Mouse (Mus musculus) Patski (cell line): ENCODE results near the gene Commd9. TPM values are rescaled to one million over a fixed set of nuclear protein-coding genes. Genes with fewer than 3 reads are reported as not detected.

Experiments
- ATAC-seq: fragments of 100-300 bp; one replicate; pipeline ENCODE4 v1.8.0; 2021
- CTCF ChIA-PET: fragments of 350-600 bp; sonication (Branson Sonifier 250); formaldehyde crosslinking; loops from one replicate; lab custom pipeline; 2022; ENCODE audit warnings: inconsistent platforms; lab: Charles Lee
- POLR2A ChIA-PET: fragments of 350-600 bp; sonication (Branson Sonifier 250); formaldehyde crosslinking; loops from one replicate; lab custom pipeline; 2022; ENCODE audit warnings: antibody characterized with exemption, inconsistent platforms; lab: Charles Lee
- DNase-seq: peaks from one replicate; pipeline ENCODE4 v3.0.0-alpha.2; 2011; ENCODE audit warnings: low read depth, low spot score
- H3K27me3 ChIP-seq: fragments of 371-371 bp; one replicate; pipeline ENCODE4 v1.5.1; 2021
- CTCF ChIP-seq: fragments of 100-300 bp; IDR thresholded peaks from one replicate; pipeline ENCODE4 v1.5.1; 2021
- in situ Hi-C: fragments of 300-500 bp; cut with MboI; formaldehyde crosslinking; loops from 3 replicates; pipeline ENCODE4 v1.11.1; 2018; ENCODE audit warnings: low pct_unique_long_range_greater_than_20kb, mixed read lengths
- polyA plus RNA-seq: library from polyadenylated mRNA; unstranded; gene quantifications from one replicate; pipeline ENCODE4 v1.2.3, GENCODE M21; 2021

Commd9 gene
- polyA plus RNA-seq, 1 experiment from 2014 or later = 52.3 TPM

GRCm38 (mm10) chr2:101884286-101884685 is 1.8 kb upstream of the Commd9 start:
- TF ChIP-seq CTCF = no peak
- in situ Hi-C loops = no loop called here
- no peaks in the 10 kb centered on the region for H3K27me3 ChIP-seq
- POLR2A ChIA-PET = interaction anchor here (0.8 kb wide), 1 partner anchor 115 kb away, joined by 3 read pairs; no protein-coding TSS in a partner anchor
- no peak for DNase-seq
- no peak for ATAC-seq
- CTCF ChIA-PET = interaction anchor here (1.1 to 1.3 kb wide), 2 partner anchors 21 to 174 kb away, joined by 3 read pairs; no protein-coding TSS in a partner anchor

GRCm38 (mm10) chr2:101888886-101889285 is 2.8 kb downstream of the Commd9 start:
- in situ Hi-C loops = no loop called here
- ATAC-seq (no peak), DNase-seq (no peak)
- CTCF ChIA-PET = interaction anchor here (1.3 kb wide), 1 partner anchor 9 kb away, joined by 3 read pairs; no protein-coding TSS in a partner anchor
- POLR2A ChIA-PET = no interaction called here
- no peaks in the 10 kb centered on the region for H3K27me3 ChIP-seq
- no peak for TF ChIP-seq CTCF

GRCm38 (mm10) chr2:101891143-101891542 is 5.1 kb downstream of the Commd9 start:
- ATAC-seq (no peak), DNase-seq (no peak)
- ChIA-PET POLR2A (no interaction called here), CTCF (no interaction called here)
- TF ChIP-seq CTCF = no peak
- in situ Hi-C loops = no loop called here
- no peaks in the 10 kb centered on the region for H3K27me3 ChIP-seq

- ChIA-PET CTCF (no interaction called here), POLR2A (no interaction called here)
- TF ChIP-seq CTCF = no peak
- DNase-seq (no peak), ATAC-seq (no peak)
- no peaks in the 10 kb centered on the region for H3K27me3 ChIP-seq
- in situ Hi-C loops = no loop called here
Measured at GRCm38 (mm10) chr2:101894126-101894525, 8.1 kb downstream of the Commd9 start.

GRCm38 (mm10) chr2:101896425-101897204 is 10.6 kb downstream of the Commd9 start:
- H3K27me3 ChIP-seq = no peaks in the 10 kb centered on the region
- DNase-seq (no peak), ATAC-seq (no peak)
- POLR2A ChIA-PET = no interaction called here
- in situ Hi-C loops = no loop called here
- CTCF ChIA-PET = interaction anchor here (1.6 kb wide), 1 partner anchor 9 kb away, joined by 4 read pairs; no protein-coding TSS in a partner anchor
- no peak for TF ChIP-seq CTCF

- no peaks in the 10 kb centered on the region for H3K27me3 ChIP-seq
- ChIA-PET CTCF (no interaction called here), POLR2A (no interaction called here)
- in situ Hi-C loops = loop anchor here (5.0 to 25.0 kb wide), 5 partner anchors 173 to 1160 kb away; partner anchors contain the start of genes Apip, Fjx1, Pdhx and Slc1a2
- no peak for TF ChIP-seq CTCF
- DNase-seq = no peak
- ATAC-seq = no peak
Measured at GRCm38 (mm10) chr2:101902196-101902595, 16.1 kb downstream of the Commd9 start.

GRCm38 (mm10) chr2:101905534-101906378 is 19.7 kb downstream of the Commd9 start:
- peak; percentile 80 for ATAC-seq
- peak; percentile 86 for TF ChIP-seq CTCF
- peak; percentile 47 for DNase-seq
- in situ Hi-C loops = loop anchor here (10.0 to 25.0 kb wide), 3 partner anchors 169 to 1157 kb away; partner anchors contain the start of genes Apip, Pdhx and Slc1a2
- H3K27me3 ChIP-seq = no peaks in the 10 kb centered on the region
- ChIA-PET CTCF (interaction anchor here (1.2 to 2.5 kb wide), 4 partner anchors 9 to 550 kb away, joined by 3 to 18 read pairs (median 4); no protein-coding TSS in a partner anchor), POLR2A (interaction anchor here (0.7 kb wide), 1 partner anchor 14 kb away, joined by 3 read pairs; no protein-coding TSS in a partner anchor)

GRCm38 (mm10) chr2:101906379-101906690 is 20.3 kb downstream of the Commd9 start:
- ChIA-PET CTCF (interaction anchor here (1.2 to 2.5 kb wide), 5 partner anchors 10 to 550 kb away, joined by 3 to 18 read pairs (median 4); no protein-coding TSS in a partner anchor), POLR2A (interaction anchor here (0.7 kb wide), 1 partner anchor 13 kb away, joined by 3 read pairs; no protein-coding TSS in a partner anchor)
- no peaks in the 10 kb centered on the region for H3K27me3 ChIP-seq
- DNase-seq (no peak), ATAC-seq (no peak)
- in situ Hi-C loops = loop anchor here (10.0 to 25.0 kb wide), 3 partner anchors 168 to 1156 kb away; partner anchors contain the start of genes Apip, Pdhx and Slc1a2
- TF ChIP-seq CTCF = no peak

- DNase-seq (no peak), ATAC-seq (no peak)
- H3K27me3 ChIP-seq = no peaks in the 10 kb centered on the region
- in situ Hi-C loops = loop anchor here (10.0 to 25.0 kb wide), 3 partner anchors 167 to 1155 kb away; partner anchors contain the start of genes Apip, Pdhx and Slc1a2
- TF ChIP-seq CTCF = no peak
- CTCF ChIA-PET = interaction anchor here (1.2 to 2.5 kb wide), 5 partner anchors 10 to 549 kb away, joined by 3 to 18 read pairs (median 3); no protein-coding TSS in a partner anchor
- POLR2A ChIA-PET = interaction anchor here (0.6 kb wide), 1 partner anchor 521 kb away, joined by 3 read pairs; no protein-coding TSS in a partner anchor
Measured at GRCm38 (mm10) chr2:101907386-101908022, 21.5 kb downstream of the Commd9 start.
